Mouse (Mus musculus) urinary bladder, postnatal 36 days (tissue): ENCODE measurements around the gene Slc39a1.
"Not testable (repeated sequence)": the region's sequence is repeated elsewhere in the genome, so short reads cannot be mapped to it uniquely, and the experiment has no call there.

Experiments used
- DNase-seq, 2 experiments: peaks; one replicate each; pipeline ENCODE4 v3.0.0; 2022; ENCODE audit warnings: low spot score in 2 of 2, mixed read lengths in 1 of 2

The Slc39a1 gene

DNA sequence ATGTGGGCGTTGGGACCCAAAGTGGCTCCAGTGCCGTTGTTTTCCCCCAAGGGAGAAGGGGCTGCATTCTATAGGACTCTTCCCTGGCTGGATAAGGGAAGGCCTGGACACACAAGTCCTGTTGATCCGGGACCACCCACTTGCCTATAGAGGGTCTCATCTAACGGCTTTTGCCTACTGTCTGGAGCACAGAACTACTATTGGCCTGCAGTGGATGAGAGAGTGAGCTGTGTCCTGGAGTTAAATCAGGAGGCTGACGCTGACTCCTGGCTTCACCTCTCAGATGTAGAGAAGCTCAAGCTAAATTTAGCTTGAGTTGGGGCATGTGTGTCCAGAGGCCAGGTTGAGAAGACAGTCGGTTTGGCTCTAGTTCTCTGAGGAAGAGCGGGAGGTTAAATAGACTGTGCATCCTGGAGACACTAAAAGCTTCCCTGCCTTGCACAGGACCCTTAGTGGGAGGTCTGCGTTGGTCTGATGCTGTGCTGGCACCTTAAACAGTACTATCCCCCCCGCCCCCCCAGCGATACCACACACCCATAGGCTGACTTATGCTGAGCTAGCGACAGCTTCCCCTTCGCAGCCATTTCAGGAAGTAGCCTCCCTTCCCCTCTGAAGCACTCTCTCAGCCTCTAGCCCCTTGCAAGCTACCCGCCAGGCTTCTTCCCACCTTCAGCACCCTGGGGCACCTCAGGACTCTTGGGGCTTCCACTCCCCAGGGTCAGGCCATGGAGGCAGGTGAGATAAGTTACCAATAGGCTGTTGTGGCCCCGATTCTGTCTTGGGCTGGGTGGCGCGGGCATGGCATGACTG lies 18.2 kb downstream of the Slc39a1 start:
- DNase-seq = no peak

DNA sequence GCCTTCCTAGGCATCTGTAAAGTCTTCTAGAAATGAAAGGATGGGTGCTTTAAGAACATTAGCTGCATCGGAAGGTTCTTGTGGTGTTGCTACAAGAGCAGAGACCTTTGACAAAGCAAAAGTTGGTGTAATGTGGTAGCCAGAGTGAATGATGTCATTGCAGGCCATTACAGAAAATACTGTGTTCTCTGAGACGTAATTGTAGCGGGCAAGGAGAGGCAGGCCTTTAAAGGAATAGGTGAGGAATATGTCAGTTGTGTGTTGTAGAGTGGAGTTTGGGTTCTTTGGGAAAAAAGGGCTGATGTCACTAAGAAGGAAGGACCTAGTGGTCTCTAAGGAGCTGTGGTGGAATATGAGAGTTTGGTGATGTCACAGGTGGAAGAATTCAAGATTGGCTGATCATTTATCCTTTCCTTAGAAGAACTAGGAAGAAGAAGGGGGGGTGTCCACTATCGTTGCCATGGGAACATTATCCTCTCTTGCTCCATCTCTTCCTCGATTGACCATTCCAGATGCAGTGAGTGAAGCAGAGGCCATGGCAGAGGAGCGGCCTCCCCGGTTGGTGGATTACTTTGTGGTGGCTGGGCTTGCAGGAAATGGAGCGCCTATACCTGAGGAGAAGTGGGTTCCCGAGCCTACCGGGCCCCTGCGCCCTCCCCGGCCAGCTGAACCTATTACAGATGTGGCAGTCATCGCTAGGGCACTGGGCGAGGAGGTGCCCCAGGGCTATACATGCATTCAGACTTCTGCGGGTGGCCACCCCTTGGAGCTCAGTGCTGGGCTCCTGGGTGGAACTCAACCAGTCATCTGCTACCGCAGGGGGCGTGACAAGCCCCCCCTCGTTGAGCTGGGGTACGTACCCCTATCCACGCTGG lies 19.2 kb downstream of the Slc39a1 start:
- no peak for DNase-seq

DNA sequence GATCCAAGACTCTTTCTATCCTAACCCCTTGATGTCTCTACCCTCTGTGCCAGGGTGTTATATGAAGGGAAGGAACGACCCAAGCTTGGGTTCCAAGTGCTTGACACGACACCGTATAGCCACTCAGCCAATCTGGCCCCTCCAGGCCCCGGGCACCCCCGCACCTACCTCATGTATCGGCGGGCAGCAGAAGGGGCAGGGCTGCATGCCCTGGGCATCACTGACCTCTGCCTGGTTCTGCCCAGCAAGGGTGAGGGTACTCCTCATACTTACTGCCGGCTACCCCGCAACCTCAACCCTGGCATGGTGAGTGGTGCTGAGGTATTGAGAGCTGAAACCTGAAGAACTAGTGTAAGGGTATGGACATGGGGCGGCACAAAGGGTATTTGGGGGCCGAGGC lies 20.2 kb downstream of the Slc39a1 start:
- DNase-seq = no peak

DNA sequence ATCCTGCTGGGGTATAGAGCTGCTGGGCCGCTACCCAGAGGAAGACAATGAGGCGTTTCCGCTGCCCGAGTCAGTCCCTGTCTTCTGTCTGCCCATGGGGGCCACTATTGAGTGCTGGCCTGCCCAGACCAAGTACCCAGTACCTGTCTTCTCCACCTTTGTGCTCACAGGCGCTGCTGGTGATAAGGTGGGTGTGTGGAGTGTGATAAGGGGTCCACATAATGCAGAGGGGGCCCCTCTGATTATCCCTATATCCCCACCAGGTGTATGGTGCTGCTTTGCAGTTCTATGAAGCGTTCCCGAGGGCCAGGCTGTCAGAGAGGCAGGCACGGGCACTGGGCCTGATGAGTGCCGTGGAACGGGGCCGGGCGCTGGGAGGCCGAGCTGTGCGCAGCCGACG lies 21.0 kb downstream of the Slc39a1 start:
- DNase-seq = no peak

DNA sequence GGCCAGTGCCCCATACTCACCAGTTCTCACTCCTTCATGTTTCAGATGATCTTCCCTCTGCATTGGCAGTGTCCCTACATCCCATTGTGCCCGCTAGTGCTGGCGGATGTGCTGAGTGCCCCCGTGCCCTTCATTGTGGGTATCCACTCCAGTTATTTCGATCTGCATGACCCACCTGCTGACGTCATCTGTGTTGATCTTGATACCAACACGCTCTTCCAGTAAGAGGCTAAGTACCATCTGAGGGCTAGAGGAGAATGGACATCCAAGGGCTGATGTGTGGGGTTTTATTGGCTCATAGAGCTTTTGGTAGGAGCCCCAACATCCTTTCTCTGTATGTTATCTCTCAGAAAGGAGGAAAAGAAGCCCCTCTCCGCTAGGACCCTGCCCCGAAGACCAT lies 22.8 kb downstream of the Slc39a1 start:
- DNase-seq = no peak

DNA sequence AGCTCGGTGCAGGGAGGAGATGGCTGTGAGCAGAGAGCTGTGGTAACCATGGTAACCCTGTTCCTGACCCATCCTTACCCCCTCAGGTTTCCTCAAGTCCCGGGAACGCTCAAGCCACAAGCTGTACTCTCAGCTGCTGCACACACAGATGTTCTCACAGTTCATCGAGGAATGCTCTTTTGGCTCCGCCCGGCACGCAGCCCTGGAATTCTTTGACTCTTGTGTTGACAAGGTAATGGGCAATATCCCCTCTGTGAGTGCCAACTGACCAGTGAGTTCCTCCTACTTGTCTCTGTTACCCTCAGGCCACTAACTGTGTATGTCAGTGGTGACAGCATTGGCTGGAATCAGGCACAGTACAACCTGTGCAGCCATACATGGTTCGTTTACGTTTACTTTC lies 24.2 kb downstream of the Slc39a1 start:
- DNase-seq = no peak

DNA sequence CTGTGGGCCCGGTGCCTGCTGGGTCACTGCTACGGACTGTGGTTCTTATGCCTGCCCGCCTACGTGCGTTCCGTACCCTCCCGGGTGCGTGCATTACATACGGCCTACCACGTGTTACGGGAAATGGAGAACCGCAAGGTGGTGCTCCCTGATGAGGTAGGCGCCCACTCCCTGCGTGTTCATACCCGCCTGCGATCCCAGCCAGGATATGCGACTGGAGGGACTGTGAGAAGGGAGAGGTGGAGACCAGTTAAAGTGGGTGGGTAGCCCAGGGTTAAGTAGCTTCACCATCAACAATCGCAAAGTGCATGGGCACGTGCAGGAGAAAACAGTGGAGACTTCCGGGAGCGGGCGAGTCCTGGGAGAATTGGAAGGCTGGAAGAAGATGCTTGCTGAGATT lies 25.9 kb downstream of the Slc39a1 start:
- DNase-seq = no peak

DNA sequence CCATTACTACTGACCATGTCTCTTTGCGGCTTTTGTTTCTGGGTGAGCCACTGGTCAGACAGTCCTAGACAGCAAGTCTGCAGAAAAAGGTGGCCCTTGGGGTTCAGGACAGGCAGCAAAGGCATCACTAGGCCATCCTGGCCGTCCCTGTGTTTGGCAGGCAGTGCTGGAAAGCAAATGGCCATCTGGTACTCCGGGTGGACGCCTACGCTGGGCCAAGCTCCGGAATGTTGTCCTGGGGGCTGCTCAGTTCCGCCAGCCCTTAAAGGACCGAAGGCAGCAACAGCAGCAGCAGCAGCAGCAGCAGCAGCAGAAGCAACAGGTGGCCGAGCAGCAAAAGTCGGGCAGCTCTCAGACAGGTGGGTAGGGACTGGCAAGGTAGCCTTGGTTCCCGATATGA lies 27.3 kb downstream of the Slc39a1 start:
- no peak for DNase-seq

DNA sequence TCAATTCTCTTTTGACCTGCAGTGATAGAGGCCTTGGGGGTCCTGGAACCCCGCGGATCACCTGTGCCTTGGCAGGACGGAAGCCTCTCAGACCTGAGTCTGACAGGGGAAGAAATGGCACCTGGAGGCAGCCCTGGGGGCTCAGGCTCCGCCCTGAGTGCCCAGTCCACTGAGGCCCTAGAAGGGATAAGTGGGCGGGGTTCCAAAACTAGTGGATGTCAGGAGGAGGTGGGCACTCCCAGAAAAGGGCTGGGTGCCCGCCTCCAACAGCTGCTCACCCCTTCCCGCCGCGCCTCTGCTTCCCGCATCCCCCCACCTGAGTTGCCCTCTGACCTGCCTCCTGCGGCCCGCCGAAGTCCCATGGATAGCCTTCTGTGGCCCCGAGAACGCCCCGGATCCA lies 28.9 kb downstream of the Slc39a1 start:
- no peak for DNase-seq

DNA sequence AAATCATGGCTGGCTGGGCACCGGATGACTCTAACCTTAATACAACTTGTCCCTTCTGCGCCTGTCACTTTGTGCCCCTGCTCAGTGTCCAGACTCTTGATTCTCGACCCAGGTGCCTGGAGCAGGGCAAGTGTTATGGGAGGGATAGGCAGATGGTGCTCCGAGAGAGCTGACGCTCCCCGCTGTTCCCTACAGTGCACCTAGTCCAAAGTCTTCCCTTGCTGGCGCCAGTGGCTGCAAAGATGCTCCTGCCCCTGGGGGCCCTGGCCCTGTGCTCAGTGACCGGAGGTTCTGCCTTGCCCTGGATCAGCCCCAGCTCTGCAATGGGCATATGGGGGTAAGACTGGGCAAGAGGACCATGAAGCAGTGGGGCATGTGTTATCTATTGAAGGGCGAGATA lies 29.8 kb downstream of the Slc39a1 start:
- no peak for DNase-seq

DNA sequence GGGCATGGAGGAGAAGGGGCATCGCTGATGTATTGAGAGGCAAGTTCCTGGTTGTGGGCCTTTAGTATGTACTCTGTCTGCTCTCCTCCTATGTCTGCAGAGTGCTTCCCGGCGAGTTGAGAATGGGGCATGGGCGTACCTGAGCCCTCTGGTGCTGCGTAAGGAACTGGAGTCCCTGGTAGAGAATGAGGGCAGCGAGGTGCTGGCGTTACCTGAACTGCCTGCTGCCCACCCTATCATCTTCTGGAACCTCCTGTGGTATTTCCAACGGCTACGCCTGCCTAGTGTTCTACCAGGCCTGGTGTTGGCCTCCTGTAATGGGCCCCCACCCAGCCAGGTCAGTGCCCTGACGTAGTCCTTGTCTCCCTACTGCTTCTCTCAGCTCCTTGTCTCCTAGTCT lies 30.2 kb downstream of the Slc39a1 start:
- DNase-seq = no peak

DNA sequence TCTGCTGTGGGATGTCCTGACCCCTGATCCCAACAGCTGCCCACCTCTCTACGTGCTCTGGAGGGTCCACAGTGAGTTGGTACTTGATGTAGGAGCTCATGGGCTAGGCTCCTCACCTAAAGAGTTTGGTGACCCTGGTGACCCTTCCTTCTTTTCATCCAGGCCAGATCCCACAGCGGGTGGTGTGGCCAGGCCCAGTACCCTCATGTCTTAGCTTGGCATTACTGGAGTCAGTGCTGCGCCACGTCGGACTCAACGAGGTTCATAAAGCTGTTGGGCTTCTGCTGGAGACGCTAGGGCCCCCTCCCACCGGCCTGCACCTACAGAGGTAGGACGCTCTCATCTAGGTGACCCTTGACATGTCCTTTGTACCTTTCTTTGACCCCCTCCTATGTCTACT lies 31.2 kb downstream of the Slc39a1 start:
- no peak for DNase-seq

DNA sequence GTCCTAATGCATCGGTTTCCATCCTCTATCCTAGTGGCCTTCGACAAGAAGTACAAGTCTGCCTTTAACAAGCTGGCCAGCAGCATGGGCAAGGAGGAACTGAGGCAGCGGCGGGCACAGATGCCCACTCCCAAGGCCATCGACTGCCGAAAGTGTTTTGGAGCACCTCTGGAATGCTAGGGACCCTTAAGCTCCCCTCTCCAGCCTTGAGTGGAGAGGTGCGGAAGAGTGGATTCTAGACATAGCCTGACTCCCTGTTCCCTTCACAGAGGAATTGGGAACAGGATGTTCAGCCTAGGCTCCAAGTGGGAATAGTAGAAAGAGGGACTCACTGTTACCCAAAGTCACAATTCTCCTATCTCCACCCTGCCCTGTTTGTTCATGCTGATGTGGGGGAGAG lies 31.8 kb downstream of the Slc39a1 start:
- DNase-seq = no peak

DNA sequence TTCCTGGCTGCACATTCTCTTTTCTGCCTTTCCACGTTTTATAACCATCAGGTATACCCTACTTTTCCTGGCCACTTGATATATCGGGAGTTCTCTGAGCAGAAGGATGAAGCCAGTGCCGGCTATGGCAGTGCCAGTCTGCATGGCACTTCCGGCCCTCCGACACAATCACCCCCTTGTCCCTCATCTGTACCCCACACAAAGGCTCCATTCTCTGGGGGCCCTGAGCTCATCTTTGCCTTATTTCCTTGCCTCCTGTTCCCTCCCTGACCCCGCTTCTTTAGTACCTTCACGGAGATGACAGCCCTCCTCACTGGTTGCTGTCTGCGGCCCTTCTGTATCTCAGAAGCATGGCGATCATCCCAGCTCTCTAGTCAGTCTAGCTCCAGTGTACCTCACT lies 32.7 kb downstream of the Slc39a1 start:
- no peak for DNase-seq

DNA sequence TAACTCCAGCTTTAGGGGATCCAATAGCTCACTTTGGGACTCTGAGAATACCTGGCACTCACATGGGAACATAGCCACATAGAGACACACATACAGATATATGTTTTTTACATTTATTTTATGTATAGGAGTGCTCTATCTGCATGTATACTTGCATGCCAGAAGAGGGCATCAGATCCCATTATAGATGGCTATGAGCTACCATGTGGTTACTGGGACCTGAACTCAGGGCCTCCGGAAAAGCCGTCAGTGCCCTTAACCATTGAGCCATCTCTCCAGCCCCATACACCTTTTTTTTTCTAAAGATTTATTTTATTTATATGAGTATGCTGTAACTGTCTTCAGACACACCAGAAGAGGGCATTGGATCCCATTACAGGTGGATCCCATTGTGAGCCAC lies 36.2 kb downstream of the Slc39a1 start:
- no peak for DNase-seq

DNA sequence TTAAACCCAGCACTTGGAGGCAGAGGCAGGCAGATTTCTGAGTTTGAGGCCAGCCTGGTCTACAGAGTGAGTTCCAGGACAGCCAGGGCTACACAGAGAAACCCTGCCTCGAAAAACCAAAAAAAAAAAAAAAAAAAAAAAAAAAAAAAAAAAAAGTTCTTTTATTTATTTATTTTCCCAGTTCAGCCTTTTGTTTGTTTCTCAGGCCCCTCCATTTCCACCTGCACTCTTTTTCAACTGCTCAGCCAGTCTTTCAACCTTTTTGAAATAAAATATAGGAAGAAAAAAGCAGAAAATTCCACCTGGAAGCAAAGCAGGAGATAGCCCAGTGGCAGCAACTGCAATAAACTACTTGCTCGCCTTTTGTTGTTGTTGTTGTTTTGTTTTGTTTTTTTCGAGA lies 41.4 kb downstream of the Slc39a1 start:
- not testable (repeated sequence) for DNase-seq

DNA sequence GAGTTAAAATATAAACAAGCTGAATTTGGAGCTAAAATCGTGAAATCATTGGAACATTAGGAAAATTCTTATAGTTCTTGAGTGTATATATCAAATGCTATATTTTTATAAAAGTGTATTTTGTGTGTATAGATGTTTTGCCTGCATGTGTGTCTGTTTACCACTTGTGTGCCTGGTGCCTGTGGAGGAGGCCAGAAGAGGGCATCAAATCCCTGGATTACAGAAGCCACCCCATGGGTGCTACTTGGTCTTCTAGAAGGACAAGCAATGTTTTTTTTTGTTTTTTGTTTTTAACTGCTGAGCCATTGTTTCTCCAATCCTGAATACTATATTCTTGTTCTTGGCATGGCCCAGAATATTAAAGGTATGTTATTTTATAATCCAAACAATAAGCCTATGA lies 42.6 kb downstream of the Slc39a1 start:
- DNase-seq = no peak

DNA sequence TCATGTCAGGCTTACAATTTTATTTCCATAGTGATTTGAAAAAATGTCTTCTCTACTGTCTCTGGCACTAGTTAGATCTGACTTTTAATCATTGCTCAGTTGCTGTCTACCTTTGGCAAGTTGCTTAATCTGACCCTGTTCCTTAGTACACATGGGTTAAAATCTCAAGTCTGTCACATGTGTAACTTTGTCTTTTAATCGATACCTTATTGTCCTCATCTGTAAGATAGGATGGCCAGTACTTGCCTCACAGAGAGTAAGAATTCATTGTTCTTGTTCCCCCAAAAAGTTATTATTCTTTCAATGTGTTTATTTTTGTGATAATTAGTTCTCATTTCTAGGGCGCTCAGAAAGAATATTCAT lies 44.0 kb downstream of the Slc39a1 start:
- no peak for DNase-seq

DNA sequence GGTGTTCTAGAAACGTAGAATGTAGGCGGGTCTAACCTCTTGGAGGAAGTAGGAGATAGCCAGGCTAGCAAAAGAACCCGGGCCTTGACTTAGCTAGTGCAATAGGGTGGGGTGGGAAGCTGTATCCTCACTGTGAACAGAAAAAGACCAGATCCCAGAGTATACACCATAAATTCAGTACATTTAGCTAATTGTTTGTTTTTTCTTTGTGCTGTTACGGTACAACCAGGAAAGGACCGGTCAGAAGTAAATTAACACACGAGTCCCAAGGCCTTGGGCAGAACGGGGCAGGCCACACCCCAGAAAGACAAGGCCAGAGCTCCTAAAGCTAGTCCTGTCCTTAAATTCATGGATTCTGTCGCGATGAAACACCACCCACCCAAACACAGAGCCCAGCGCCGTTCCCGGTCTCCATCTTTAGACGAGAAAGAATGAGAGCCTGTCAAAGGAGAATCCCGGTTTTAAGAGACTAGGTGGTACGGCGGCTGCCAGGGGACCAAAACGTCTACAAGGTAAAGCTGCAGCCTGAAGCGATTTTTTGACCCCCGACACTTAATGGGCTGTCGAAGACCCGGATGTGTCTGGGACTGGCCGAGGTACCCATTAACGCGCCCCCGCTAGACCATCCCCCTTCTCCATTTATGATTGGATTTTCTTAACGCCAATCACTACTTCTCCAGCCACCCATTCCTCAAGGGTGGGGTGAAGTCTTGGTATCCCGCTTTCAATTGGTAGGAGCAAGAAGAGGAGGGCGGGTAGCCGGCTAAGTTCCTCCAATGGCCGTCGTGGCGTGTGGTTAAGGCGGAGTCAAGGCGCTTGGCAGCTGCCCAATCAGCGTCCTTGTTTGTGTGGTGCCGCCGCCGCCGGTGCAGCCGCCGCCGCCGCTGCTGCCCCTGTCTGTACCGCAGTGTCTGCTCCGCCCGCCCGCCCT lies 44.6 kb downstream of the Slc39a1 start, which contains the start of gene Gatad2b:
Gene Gatad2b, plus strand, starts transcription at position 834 of the 931 bp plus-strand sequence.
- DNase-seq = peak; percentile 98

DNA sequence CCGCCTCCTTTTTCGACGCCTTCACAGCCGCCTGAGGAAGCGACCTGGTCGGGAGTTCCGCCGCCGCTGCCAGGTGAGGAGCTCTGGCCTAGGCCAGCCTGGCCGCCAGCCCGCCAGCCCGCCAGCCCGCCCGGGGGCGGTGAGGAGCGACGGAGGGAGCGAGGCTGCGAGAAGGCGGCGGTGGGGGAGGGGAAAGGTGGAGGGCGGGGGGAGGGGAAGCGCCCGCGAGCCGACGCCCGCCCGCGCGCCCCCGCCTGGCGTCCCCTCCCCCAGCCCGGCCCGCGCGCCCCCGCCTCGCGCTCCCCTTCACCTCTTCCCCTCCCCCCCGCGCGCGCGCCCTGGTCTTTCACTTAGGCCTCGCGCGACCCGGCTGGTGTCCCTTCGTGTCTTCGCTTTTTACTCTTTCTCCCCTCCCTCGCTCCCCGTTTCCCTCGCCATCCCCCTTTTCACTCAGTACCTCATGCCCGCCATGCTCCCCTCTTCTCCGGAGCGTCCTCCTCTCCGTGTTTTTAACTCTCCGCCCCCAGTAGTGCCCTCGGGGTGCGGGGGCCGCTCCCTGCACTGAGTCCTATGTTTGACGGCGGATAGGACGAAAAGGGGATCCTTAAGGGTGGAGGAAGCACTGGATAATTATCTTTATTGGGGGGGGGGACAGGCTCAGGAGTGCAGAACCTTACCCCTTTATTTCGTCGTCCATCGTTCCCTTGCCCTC lies 45.5 kb downstream of the Slc39a1 start:
- DNase-seq = peak; percentile 15 to 48

DNA sequence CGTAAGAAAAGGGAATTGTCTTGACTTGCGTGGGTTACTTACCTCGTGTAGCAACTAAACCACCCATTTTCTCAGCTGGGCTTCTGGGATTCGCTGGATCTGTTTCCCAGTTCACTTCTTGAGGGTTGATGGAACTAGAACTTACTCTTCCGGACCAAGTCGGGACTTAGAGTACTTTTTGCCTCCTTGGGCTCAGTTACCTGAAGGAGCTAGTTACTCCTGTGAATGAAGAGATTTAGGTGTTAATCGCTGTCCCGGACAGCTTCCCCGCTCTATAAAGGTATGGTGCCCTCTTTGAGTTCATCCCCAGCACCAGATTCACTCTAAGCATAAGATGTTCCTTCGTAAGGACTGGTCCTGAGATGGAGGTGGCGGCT lies 46.1 kb downstream of the Slc39a1 start:
- DNase-seq = peak in 1 of 2 experiments; percentile 7
